Mouse (Mus musculus) heart, embryonic 16.5 days (tissue): ENCODE results near the gene Map2k2. TPM values are rescaled to one million over a fixed set of nuclear protein-coding genes. Genes with fewer than 3 reads are reported as not detected.

ENCODE experiments used
- ATAC-seq: fragments of 200-750 bp; cut with Nextera tagmentation; replicated peaks from 2 replicates; pipeline ENCODE4 v1.8.0; 2017; ENCODE audit warnings: moderate number of reproducible peaks; ENCODE audit not compliant: insufficient read depth, low FRiP score; ENCODE audit errors: extremely low read depth
- H3K27ac ChIP-seq: fragments of 300-500 bp; sonication (generic); 2 replicates; pipeline ENCODE4 v1.5.1; 2014; ENCODE audit warnings: mild to moderate bottlenecking, low read length, control low read depth, moderate library complexity
- H3K27me3 ChIP-seq: fragments of 300-500 bp; sonication (generic); 2 replicates; pipeline ENCODE4 v1.6.1; 2014; ENCODE audit warnings: low read length, mixed read lengths; ENCODE audit not compliant: control insufficient read depth, insufficient read depth
- H3K36me3 ChIP-seq: fragments of 300-500 bp; sonication (generic); 2 replicates; pipeline ENCODE4 v1.6.1; 2014; ENCODE audit not compliant: control insufficient read depth, insufficient read depth
- H3K4me1 ChIP-seq: fragments of 300-500 bp; sonication (generic); 2 replicates; pipeline ENCODE4 v1.6.1; 2014; ENCODE audit warnings: low read length, mixed read lengths; ENCODE audit not compliant: control insufficient read depth, insufficient read depth
- H3K4me2 ChIP-seq: fragments of 300-500 bp; sonication (generic); 2 replicates; pipeline ENCODE4 v1.6.1; 2014; ENCODE audit warnings: low read depth, mild to moderate bottlenecking, control low read depth, low read length
- H3K4me3 ChIP-seq: fragments of 300-500 bp; sonication (generic); 2 replicates; pipeline ENCODE4 v1.5.1; 2014; ENCODE audit warnings: mild to moderate bottlenecking, control low read depth, low read length
- H3K9ac ChIP-seq: fragments of 300-500 bp; sonication (generic); 2 replicates; pipeline ENCODE4 v1.6.1; 2014; ENCODE audit warnings: low read length, control low read depth
- H3K9me3 ChIP-seq: fragments of 300-500 bp; sonication (generic); replicated peaks from 2 replicates; pipeline ENCODE4 v1.6.1; 2016; ENCODE audit warnings: low read length; ENCODE audit not compliant: control insufficient read depth
- WGBS: fragments of 180-500 bp; shearing (Covaris S2); extraction: QIAGEN DNeasy Blood & Tissue Kit; methylation state at CpG from one replicate; pipeline ENCODE4 v1.1.7; 2014; 5-methylcytosine and 5-hydroxymethylcytosine counted together
- polyA plus RNA-seq: library from polyadenylated mRNA; unstranded; fragments of >200 nt; fragmentation: Nextera tagmentation; extraction: Ambion mirVana; gene quantifications from 2 replicates; pipeline ENCODE4 v1.2.1, GENCODE M21; 2015

Map2k2 gene
- polyA plus RNA-seq, 1 experiment from 2014 or later: 143 TPM

GRCm38 (mm10) chr10:81144667-81145066 lies 39.0 kb downstream of the Map2k2 start:
- Histone ChIP-seq H3K4me2 (no peak overlapping the region), H3K4me3 (no peak overlapping the region), H3K4me1 (peaks cover 32% of the 10 kb centered on the region), H3K9ac (no peak overlapping the region), H3K36me3 (peaks cover 52% of the 10 kb centered on the region), H3K9me3 (no peaks in the 10 kb centered on the region), H3K27ac (no peak overlapping the region), H3K27me3 (no peaks in the 10 kb centered on the region)
- WGBS: 77% methylated on average over 27 of the region's 27 CpGs
- no peak for ATAC-seq

GRCm38 (mm10) chr10:81145307-81145706 lies 39.6 kb downstream of the Map2k2 start:
- Histone ChIP-seq H3K4me2 (no peak overlapping the region), H3K27ac (no peak overlapping the region), H3K27me3 (no peaks in the 10 kb centered on the region), H3K9ac (no peak overlapping the region), H3K4me3 (no peak overlapping the region), H3K36me3 (peaks cover 54% of the 10 kb centered on the region), H3K9me3 (no peaks in the 10 kb centered on the region), H3K4me1 (peaks cover 26% of the 10 kb centered on the region)
- no peak for ATAC-seq
- WGBS: 91% methylated on average over 6 of the region's 6 CpGs

- Histone ChIP-seq H3K9me3 (no peaks in the 10 kb centered on the region), H3K27ac (no peak overlapping the region), H3K36me3 (peaks cover 54% of the 10 kb centered on the region), H3K27me3 (no peaks in the 10 kb centered on the region), H3K4me2 (no peak overlapping the region), H3K4me3 (no peak overlapping the region), H3K4me1 (peaks cover 21% of the 10 kb centered on the region), H3K9ac (no peak overlapping the region)
- 86% methylated on average over 7 of the region's 7 CpGs for WGBS
- ATAC-seq: no peak
Measured at GRCm38 (mm10) chr10:81145778-81146177, 40.1 kb downstream of the Map2k2 start.

- 76% methylated on average over 4 of the region's 4 CpGs for WGBS
- H3K4me1 ChIP-seq: peaks cover 16% of the 10 kb centered on the region
- H3K4me2 ChIP-seq: no peak overlapping the region
- H3K27ac ChIP-seq: no peak overlapping the region
- no peak overlapping the region for H3K9ac ChIP-seq
- peaks cover 54% of the 10 kb centered on the region for H3K36me3 ChIP-seq
- no peak for ATAC-seq
- H3K4me3 ChIP-seq: no peak overlapping the region
- H3K27me3 ChIP-seq: no peaks in the 10 kb centered on the region
- no peaks in the 10 kb centered on the region for H3K9me3 ChIP-seq
Measured at GRCm38 (mm10) chr10:81146296-81146695, 40.6 kb downstream of the Map2k2 start.

GRCm38 (mm10) chr10:81151261-81151660 lies 45.5 kb downstream of the Map2k2 start:
- Histone ChIP-seq H3K27ac (no peak overlapping the region), H3K9ac (no peak overlapping the region), H3K36me3 (peaks cover 60% of the 10 kb centered on the region), H3K4me2 (no peak overlapping the region), H3K4me1 (peaks cover 5% of the 10 kb centered on the region; the same call in 1 of the 2 replicates), H3K9me3 (no peaks in the 10 kb centered on the region), H3K27me3 (no peaks in the 10 kb centered on the region), H3K4me3 (no peak overlapping the region)
- WGBS: 73% methylated on average over 6 of the region's 6 CpGs
- ATAC-seq: no peak

- H3K4me3 ChIP-seq: no peak overlapping the region
- no peak overlapping the region for H3K4me2 ChIP-seq
- WGBS: 55% methylated on average over 12 of the region's 12 CpGs
- H3K4me1 ChIP-seq: peaks cover 5% of the 10 kb centered on the region; the same call in 1 of the 2 replicates
- peaks cover 62% of the 10 kb centered on the region for H3K36me3 ChIP-seq
- ATAC-seq: no peak; the same call in 1 of the 2 replicates
- no peak overlapping the region for H3K9ac ChIP-seq
- no peaks in the 10 kb centered on the region for H3K27me3 ChIP-seq
- peak overlapping the region; percentile 53 for H3K27ac ChIP-seq
- H3K9me3 ChIP-seq: no peaks in the 10 kb centered on the region
Measured at GRCm38 (mm10) chr10:81152609-81153008, 46.9 kb downstream of the Map2k2 start.

- no peak overlapping the region for H3K4me3 ChIP-seq
- H3K36me3 ChIP-seq: peaks cover 48% of the 10 kb centered on the region
- ATAC-seq: no peak
- H3K27ac ChIP-seq: no peak overlapping the region
- H3K27me3 ChIP-seq: no peaks in the 10 kb centered on the region
- no peak overlapping the region for H3K4me2 ChIP-seq
- 88% methylated on average over 12 of the region's 12 CpGs for WGBS
- H3K9me3 ChIP-seq: no peaks in the 10 kb centered on the region
- peaks cover 5% of the 10 kb centered on the region; the same call in 1 of the 2 replicates for H3K4me1 ChIP-seq
- no peak overlapping the region for H3K9ac ChIP-seq
Measured at GRCm38 (mm10) chr10:81154313-81154712, 48.6 kb downstream of the Map2k2 start.

GRCm38 (mm10) chr10:81154736-81155135 lies 49.0 kb downstream of the Map2k2 start:
- H3K27ac ChIP-seq: no peak overlapping the region
- no peak overlapping the region for H3K4me2 ChIP-seq
- H3K9ac ChIP-seq: no peak overlapping the region
- no peaks in the 10 kb centered on the region for H3K27me3 ChIP-seq
- WGBS: 76% methylated on average over 6 of the region's 6 CpGs
- H3K4me1 ChIP-seq: peaks cover 5% of the 10 kb centered on the region; the same call in 1 of the 2 replicates
- H3K9me3 ChIP-seq: no peaks in the 10 kb centered on the region
- no peak overlapping the region for H3K4me3 ChIP-seq
- no peak for ATAC-seq
- peaks cover 44% of the 10 kb centered on the region for H3K36me3 ChIP-seq

GRCm38 (mm10) chr10:81161602-81162317 lies 56.0 kb downstream of the Map2k2 start:
- Histone ChIP-seq H3K9me3 (no peaks in the 10 kb centered on the region), H3K4me2 (no peak overlapping the region), H3K27ac (no peak overlapping the region), H3K4me3 (no peak overlapping the region), H3K27me3 (no peaks in the 10 kb centered on the region), H3K9ac (no peak overlapping the region), H3K4me1 (peaks cover 10% of the 10 kb centered on the region), H3K36me3 (peaks cover 26% of the 10 kb centered on the region)
- whole genome bisulfite sequencing: 86% methylated on average over 8 of the region's 8 CpGs
- no peak for ATAC-seq
